Mouse (Mus musculus) forebrain, embryonic 10.5 days (tissue): ENCODE data around the gene Ly6c2. TPM values are rescaled to one million over a fixed set of nuclear protein-coding genes. Genes with fewer than 3 reads are reported as not detected.
"Not testable (repeated sequence)": the region's sequence is repeated elsewhere in the genome, so short reads cannot be mapped to it uniquely, and the experiment has no call there.

ENCODE experiments used
- DNase-seq: peaks from one replicate; pipeline ENCODE4 v3.0.0-alpha.2; 2017; ENCODE audit warnings: low spot score; ENCODE audit errors: extremely low spot score
- H3K27ac ChIP-seq: fragments of 300-500 bp; sonication (generic); 2 replicates; pipeline ENCODE4 v1.5.1; 2016; ENCODE audit warnings: mild to moderate bottlenecking
- H3K27me3 ChIP-seq: fragments of 300-500 bp; sonication (generic); 2 replicates; pipeline ENCODE4 v1.6.1; 2016; ENCODE audit warnings: mild to moderate bottlenecking; ENCODE audit not compliant: poor library complexity, severe bottlenecking
- H3K36me3 ChIP-seq: fragments of 300-500 bp; sonication (generic); replicated peaks from 2 replicates; pipeline ENCODE4 v1.6.1; 2016; ENCODE audit warnings: mild to moderate bottlenecking, moderate library complexity
- H3K4me1 ChIP-seq: fragments of 300-500 bp; sonication (generic); 2 replicates; pipeline ENCODE4 v1.6.1; 2016
- H3K4me3 ChIP-seq: fragments of 300-500 bp; sonication (generic); 2 replicates; pipeline ENCODE4 v1.5.1; 2016; ENCODE audit warnings: mild to moderate bottlenecking, moderate library complexity
- H3K9me3 ChIP-seq: fragments of 300-500 bp; sonication (generic); 2 replicates; pipeline ENCODE4 v1.6.1; 2016; ENCODE audit warnings: mild to moderate bottlenecking, moderate library complexity
- WGBS: fragments of 180-500 bp; shearing (Covaris S2); methylation state at CpG from one replicate; pipeline ENCODE4 v1.1.7; 2016; 5-methylcytosine and 5-hydroxymethylcytosine counted together
- polyA plus RNA-seq: library from polyadenylated mRNA; unstranded; fragments of >200 nt; fragmentation: Nextera tagmentation; extraction: Ambion mirVana; gene quantifications from 2 replicates; pipeline ENCODE4 v1.2.1, GENCODE M21; 2016

The Ly6c2 gene
- polyA plus RNA-seq, result not detected in 2 replicates

DNA sequence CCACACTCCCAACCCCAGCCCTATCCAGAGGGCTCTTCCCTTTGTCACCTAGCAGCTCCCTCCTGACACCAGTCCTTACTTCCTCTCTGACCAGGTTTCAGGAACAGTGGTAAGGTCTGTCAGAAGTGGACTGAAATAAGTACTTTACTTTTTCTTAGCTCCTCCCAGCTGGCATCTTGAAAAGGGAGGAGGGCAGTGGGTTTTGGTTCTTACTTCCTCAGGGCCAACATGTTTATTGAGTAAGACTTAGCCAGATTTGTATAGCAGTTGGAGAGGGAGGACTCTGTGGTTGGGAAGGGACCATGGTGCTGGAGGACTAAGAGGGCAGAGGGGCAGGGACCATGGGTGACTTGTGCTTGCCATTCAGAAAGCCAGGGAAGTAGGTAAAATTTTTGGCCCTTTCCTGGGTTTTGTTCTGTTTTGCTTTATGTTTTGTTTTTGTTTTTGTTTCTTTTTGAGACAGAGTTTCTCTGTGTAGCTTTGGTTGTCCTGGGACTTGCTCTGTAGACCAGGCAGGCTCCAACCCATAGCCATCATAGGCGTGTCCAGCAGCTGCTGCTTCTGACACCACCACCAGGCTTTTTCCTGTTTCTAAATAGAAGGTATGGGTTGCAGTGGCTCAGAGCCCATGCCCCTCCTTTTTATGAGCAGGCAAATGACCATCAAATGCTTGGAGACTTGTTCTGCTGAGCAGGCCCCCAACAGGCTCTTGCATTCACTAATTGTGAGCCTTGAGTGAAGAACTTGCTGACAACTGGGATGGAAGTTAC is at the start of gene Ly6c2:
TSS of gene Ly6c2 (minus strand) at position 110 of the 770 bp plus-strand sequence.
- not testable (repeated sequence) for H3K27me3 ChIP-seq, H3K9me3 ChIP-seq, H3K4me3 ChIP-seq, H3K36me3 ChIP-seq, DNase-seq, H3K4me1 ChIP-seq, H3K27ac ChIP-seq
- 67% methylated on average over 1 of the region's 1 CpGs for WGBS

DNA sequence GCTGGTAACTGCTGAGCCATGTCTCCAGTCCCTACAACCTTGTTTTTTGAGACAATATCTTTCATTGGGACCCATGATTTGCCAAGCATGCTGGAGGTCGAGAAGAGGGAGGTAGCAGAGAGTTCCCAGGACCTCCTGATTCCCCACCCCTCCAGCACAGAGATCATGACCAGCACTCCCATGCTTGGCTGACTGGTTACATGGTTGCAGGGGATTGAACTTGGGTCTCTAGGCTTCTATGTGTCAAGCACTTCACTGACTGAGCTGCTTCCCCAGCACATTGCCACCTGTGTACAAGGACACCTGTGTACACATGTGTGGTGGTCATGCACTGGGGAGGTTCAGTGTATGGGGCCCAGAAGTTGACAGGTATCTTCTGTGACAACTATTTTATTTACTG is 45.9 kb upstream of the Ly6c2 start:
- DNase-seq, result no peak
- H3K4me3 ChIP-seq, result no peak overlapping the region
- WGBS, result 42% methylated on average over 1 of the region's 1 CpGs
- H3K27ac ChIP-seq, result no peak overlapping the region
- H3K9me3 ChIP-seq, result peaks cover 15% of the 10 kb centered on the region; the same call in 1 of the 2 replicates
- no peaks in the 10 kb centered on the region for H3K36me3 ChIP-seq
- no peaks in the 10 kb centered on the region for H3K4me1 ChIP-seq
- no peaks in the 10 kb centered on the region for H3K27me3 ChIP-seq

DNA sequence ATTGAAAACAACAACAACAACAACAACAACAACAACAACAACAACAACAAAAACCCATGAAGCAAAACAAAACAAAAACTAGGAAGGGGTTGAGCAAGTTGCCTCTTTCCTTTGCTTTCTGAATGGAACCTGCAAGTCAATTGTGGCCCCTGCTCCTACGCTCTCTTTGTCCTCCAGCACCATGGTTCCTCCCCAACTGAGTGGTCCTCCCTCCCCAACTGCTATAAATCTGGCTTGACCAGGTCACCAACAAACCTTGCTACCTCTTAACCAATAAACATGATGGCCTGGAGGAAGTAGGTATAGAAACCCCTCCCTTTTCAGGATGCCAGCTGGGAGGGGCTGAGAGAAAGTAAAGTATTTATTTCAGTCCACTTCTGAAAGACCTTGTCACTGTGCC is 43.2 kb upstream of the Ly6c2 start, which contains the start of gene Ly6g:
TSS of gene Ly6g (plus strand) at position 301 of the 400 bp plus-strand sequence.
- no peaks in the 10 kb centered on the region for H3K36me3 ChIP-seq
- H3K27ac ChIP-seq, result no peak within 1 kb of the TSS
- no peak within 1 kb of the TSS for H3K4me3 ChIP-seq
- H3K27me3 ChIP-seq, result no peaks in the 10 kb centered on the region
- WGBS, result 96% methylated on average over 1 of the region's 1 CpGs
- no peak for DNase-seq
- H3K9me3 ChIP-seq, result peaks cover 8% of the 10 kb centered on the region; the same call in 1 of the 2 replicates
- H3K4me1 ChIP-seq, result no peaks in the 10 kb centered on the region

DNA sequence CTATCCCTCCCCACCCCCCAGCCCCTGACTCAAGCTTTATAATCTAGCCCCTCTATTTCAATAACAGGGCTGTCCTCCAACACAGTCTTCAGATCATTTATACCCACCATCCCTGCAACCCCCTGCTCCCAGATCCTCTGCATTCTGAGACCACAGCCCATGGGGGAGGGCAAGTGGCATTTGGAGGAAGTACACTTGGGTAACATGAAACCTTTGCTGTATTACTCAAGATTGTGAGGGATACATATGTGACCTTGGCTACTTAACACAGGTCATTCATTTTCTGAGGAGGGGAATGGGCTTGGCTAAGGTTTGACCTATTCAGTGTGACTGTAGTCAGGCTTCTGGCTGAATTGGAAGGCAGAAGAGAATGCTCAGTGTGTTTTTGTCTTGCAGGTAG is 41.3 kb upstream of the Ly6c2 start:
- no peaks in the 10 kb centered on the region for H3K27me3 ChIP-seq
- no peak for DNase-seq
- H3K4me1 ChIP-seq, result no peaks in the 10 kb centered on the region
- H3K27ac ChIP-seq, result no peak overlapping the region
- H3K9me3 ChIP-seq, result no peaks in the 10 kb centered on the region
- H3K36me3 ChIP-seq, result no peaks in the 10 kb centered on the region
- H3K4me3 ChIP-seq, result no peak overlapping the region

DNA sequence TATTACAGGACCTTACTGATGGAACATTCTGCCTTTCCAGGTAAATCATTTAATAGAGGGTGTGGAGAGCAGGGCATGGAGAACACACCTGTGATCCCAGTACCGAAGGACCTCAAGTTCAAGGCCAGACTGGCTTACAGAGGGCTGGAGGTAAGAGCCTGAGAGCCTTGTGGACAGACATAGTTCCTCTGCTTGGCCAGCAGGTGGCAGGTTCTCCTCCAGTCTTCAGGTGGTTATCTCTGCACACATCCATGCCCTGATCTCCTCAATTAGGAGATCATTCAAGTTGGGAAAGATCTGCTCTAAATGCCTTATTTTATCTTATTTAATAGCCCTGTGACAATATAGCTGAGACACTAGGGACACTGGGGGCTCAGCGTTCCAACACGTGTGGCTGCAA is 32.0 kb upstream of the Ly6c2 start:
- no peak for DNase-seq
- 65% methylated on average over 3 of the region's 3 CpGs for WGBS
- Histone ChIP-seq H3K9me3 (no peaks in the 10 kb centered on the region), H3K36me3 (no peaks in the 10 kb centered on the region), H3K27me3 (no peaks in the 10 kb centered on the region), H3K4me3 (no peak overlapping the region), H3K27ac (no peak overlapping the region), H3K4me1 (no peaks in the 10 kb centered on the region)

DNA sequence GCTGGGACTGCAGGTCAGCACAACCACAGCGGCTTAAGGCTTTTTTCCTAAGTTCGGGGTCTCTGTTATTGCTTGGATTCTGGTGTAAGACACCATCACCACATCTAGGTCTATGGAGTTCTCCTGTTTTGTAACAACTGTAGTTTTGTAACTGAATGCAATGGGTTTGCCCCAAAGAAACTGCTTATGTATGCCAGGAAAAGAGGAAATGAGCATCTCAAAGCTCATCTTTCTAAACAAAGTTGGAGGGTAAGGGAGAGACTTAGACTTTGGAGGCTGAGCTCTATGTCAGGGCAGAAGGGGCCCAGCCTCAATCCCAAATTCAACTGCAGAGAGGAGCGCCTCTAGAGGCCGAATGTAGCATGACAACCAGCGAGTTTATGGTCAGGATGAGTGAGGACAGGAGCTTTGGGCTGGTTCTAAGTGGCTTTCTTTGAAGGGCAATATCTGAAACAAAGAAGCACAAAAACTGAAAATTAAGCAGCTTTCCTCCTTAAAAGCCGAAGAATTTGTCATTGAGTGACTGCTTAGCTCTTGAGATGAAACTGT is 30.1 kb upstream of the Ly6c2 start:
- DNase-seq, result peak; percentile 21
- H3K27me3 ChIP-seq, H3K4me1 ChIP-seq, H3K36me3 ChIP-seq, H3K4me3 ChIP-seq, H3K9me3 ChIP-seq, H3K27ac ChIP-seq: not testable (repeated sequence)
- 50% methylated on average over 6 of the region's 6 CpGs for WGBS

DNA sequence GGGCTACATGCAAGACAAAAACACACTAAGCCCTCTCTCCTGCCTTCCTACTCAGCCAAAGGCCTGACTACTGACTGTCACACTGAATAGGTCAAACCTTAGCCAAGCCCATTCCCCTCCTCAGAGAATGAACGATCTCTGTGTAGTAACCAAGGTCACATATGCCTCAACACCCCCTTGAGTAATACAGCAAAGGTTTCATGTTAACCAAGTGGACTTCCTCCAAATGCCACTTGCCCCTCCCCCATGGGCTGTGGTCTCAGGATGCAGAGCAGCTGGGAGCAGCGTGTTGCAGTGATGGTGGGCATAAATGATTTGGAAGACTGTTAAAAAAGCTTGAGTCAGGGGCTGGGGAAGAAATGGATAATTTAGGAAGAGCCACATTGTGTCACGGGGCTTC is 26.0 kb upstream of the Ly6c2 start:
- H3K4me3 ChIP-seq, DNase-seq, H3K4me1 ChIP-seq, H3K27me3 ChIP-seq, H3K27ac ChIP-seq, H3K36me3 ChIP-seq, H3K9me3 ChIP-seq: not testable (repeated sequence)
- 81% methylated on average over 3 of the region's 3 CpGs for WGBS

DNA sequence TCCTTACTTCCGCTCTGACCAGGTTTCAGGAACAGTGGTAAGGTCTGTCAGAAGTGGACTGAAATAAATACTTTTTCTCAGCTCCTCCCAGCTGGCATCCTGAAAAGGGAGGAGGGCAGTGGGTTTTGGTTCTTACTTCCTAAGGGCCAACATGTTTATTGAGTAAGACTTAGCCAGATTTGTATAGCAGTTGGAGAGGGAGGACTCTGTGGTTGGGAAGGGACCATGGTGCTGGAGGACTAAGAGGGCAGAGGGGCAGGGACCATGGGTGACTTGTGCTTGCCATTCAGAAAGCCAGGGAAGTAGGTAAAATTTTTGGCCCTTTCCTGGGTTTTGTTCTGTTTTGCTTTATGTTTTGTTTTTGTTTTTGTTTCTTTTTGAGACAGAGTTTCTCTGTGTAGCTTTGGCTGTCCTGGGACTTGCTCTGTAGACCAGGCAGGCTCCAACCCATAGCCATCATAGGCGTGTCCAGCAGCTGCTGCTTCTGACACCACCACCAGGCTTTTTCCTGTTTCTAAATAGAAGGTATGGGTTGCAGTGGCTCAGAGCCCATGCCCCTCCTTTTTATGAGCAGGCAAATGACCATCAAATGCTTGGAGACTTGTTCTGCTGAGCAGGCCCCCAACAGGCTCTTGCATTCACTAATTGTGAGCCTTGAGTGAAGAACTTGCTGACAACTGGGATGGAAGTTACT is 23.5 kb upstream of the Ly6c2 start:
- DNase-seq, H3K4me1 ChIP-seq, H3K36me3 ChIP-seq, H3K9me3 ChIP-seq, H3K27ac ChIP-seq, H3K27me3 ChIP-seq, H3K4me3 ChIP-seq: not testable (repeated sequence)
- 88% methylated on average over 1 of the region's 2 CpGs for WGBS

DNA sequence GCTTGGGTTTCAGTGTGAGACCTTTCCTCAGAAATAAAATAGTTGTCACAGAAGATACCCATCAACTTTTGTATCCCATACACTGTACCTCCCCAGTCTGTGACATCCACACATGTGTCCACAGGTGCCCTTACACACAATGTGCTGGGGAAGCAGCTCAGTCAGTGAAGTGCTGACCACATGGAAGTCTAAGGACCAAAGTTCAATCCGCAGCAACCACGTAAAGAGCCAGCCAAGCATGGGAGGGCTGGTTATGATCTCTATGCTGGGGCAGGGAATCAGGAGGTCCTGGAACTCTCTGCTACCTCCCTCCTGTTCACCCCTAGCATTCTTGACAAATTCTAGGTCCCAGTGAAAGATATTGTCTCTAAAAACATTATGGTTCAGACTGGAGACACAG is 20.6 kb upstream of the Ly6c2 start:
- H3K4me1 ChIP-seq, H3K4me3 ChIP-seq, DNase-seq, H3K9me3 ChIP-seq, H3K27ac ChIP-seq, H3K36me3 ChIP-seq, H3K27me3 ChIP-seq: not testable (repeated sequence)
- WGBS, result 90% methylated on average over 2 of the region's 2 CpGs

DNA sequence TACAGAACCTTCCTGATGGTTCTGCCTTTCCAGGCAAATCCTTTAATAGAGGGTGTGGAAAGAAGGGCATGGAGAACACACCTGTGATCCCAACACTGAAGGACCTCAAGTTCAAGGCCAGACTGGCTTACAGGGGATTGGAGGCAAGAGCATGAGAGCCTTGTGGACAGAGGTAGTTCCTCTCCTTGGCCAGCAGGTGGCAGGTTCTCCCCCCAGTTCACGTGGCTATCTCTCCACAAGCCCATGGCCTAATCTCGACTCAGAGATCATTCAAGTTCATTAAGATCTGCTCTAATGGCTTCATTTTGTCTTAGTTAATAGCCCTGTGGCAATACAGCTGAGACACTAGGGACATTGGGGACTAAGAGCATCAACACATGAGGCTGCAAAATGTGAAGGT is 8.3 kb upstream of the Ly6c2 start:
- H3K36me3 ChIP-seq, result no peaks in the 10 kb centered on the region
- no peaks in the 10 kb centered on the region for H3K27me3 ChIP-seq
- 15% methylated on average over 2 of the region's 2 CpGs for WGBS
- DNase-seq, result peak; percentile 18
- H3K27ac ChIP-seq, result no peak overlapping the region
- H3K4me3 ChIP-seq, result no peak overlapping the region
- no peaks in the 10 kb centered on the region for H3K4me1 ChIP-seq
- no peaks in the 10 kb centered on the region for H3K9me3 ChIP-seq

DNA sequence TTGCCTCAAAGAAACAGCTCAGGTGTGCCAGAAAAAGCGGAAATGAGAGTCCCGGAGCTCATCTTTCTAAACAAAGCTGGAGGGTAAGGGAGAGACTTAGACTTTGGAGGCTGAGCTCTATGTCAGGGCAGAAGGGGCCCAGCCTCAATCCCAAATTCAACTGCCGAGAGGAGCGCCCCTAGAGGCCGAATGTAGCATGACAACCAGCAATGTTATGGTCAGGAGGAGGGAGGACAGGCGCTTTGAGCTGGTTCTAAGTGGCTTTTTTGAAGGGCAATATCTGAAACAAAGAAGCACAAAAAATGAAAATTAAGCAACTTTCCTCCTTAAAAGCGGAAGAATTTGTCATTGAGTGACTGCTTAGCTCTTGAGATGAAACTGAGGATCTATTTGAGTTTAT is 7.0 kb upstream of the Ly6c2 start:
- H3K4me1 ChIP-seq, H3K27ac ChIP-seq, H3K27me3 ChIP-seq, H3K36me3 ChIP-seq, H3K4me3 ChIP-seq, H3K9me3 ChIP-seq: not testable (repeated sequence)
- peak; percentile 51 for DNase-seq
- 13% methylated on average over 5 of the region's 7 CpGs for WGBS

DNA sequence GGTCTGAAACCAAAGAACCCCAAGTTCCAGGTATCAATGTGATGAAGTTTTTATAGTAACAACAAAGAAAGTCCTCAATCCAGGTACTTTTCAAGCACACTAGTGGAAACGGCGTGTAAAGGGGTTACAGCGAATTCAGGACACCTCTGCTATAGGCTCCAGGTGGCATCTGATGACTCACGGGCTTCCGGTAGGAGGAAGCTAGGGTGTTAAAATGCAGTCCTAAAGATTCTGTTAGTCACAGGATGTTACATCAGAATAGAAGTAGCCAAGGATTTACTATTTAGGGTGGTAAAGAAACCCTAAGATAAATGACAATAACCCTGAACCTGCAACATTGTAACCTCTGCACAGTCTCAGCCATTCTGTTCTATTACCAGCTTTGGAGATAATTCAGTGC is 5.7 kb upstream of the Ly6c2 start:
- H3K4me3 ChIP-seq, H3K4me1 ChIP-seq, H3K27ac ChIP-seq, DNase-seq, H3K27me3 ChIP-seq, H3K9me3 ChIP-seq, H3K36me3 ChIP-seq: not testable (repeated sequence)
- WGBS, result 95% methylated on average over 5 of the region's 5 CpGs

DNA sequence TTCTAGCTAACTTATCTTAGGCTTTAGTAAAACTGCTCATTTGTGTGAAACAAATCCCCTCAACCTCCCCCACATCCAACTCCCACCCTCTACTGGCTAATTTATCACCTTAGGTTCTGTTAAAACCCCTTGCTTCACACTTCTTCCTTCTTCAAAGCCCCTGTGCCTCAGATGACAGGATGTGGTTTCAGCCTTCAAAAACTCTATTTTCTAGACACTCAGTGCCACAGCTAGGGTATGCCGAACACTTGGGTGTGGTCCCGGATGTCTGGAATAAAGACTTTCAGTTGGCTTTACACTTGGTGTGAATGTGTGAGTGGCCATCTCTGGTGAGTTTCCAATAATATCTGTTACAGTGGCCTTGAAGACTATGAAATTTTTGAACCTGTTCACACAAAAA is 4.8 kb upstream of the Ly6c2 start:
- Histone ChIP-seq H3K4me3 (no peak overlapping the region), H3K9me3 (no peaks in the 10 kb centered on the region), H3K27me3 (no peaks in the 10 kb centered on the region), H3K4me1 (no peaks in the 10 kb centered on the region), H3K27ac (no peak overlapping the region), H3K36me3 (no peaks in the 10 kb centered on the region)
- 93% methylated on average over 2 of the region's 2 CpGs for WGBS
- no peak for DNase-seq
